Mouse (Mus musculus): ENCODE data around the gene Gcnt7. TPM values are rescaled to one million over a fixed set of nuclear protein-coding genes. Genes with fewer than 3 reads are reported as not detected.

Gcnt7 gene
- 6.1 TPM for polyA plus RNA-seq (2017; shearing (Covaris generic))

DNA sequence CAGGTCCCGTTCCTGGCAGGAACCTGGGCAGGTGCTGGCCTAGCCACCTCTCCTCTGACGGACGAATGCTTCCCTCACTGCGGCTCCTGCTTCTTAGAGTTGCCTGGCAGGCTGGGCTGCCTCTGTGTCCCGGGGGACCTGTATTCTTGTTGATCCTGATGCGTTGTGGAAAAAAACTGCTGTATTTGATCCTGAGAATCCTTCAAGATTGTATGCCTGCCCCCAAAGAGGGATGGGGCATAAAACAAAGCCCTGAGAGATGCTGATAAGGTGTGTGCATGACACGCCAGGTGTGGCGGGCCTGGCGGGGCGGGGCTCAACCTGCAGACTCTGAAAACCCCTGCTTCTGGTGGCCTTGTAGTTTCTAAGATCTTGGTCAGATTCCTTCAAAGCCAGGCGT, at the start of gene Gcnt7:
Gcnt7 (minus strand) TSS at position 101 of the 400 bp plus-strand sequence.

DNA sequence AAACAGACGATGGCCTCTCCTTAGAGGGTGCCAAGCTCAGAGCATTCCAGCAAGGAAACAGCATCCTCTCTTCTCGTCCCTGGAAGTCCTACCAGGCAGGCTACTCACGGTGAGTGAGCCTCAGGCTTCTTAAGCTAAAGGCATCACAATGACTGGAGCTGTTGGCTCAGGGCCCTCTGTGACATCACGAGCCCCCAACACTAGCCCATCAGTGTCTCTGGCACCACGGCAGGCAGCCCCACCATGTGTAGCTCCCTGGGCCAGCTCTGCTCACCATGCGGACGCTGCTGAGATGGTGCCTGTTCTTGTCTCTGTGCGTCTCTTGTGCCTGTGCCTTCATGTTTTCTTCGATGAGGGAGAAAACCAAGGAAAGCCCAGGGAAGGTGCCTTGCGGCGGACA, 13.9 kb upstream of the Gcnt7 start, which contains the start of gene Fam209:
Fam209 (plus strand) TSS at position 203 of the 400 bp plus-strand sequence.

DNA sequence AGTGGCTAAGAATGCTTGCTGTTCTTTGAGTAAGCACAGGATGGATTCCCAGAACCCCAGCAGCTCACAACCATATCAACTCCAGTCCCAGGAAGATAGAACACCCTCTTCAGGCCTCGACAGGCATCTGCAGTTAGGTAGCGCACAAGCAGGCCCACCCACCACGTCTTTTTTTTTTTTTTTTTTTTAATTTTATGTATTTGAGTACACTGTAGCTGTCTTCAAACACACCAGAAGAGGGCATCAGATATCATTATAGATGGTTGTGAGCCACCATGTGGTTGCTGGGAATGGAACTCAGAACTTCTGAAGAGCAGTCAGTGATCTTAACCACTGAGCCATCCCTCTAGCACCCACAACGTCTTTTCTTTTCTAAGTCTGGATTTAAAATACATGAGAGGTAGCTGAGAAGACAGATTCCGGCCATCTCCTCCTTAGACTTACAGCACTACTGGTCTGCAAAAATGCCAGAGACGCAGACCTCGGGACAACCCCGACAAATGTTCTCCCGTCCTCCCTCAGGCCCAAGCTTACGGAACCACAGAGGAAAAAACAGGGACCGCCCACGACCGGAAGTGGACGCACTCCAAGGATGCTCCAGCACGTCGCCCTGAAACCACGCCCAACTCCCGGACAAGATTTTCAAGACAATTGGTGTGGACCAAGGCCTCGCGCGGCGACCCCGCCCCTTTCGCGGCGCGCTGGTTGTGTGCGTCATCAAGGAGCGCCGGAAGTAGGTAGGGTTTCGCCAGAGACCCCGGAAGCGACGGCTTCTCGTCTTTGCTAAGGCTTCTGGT, 18.4 kb downstream of the Gcnt7 start, which contains the start of gene Rtf2:
Rtf2 (plus strand) TSS at position 714 of the 797 bp plus-strand sequence.

Other genes starting within 250 kb of the Gcnt7 start
- not detected for gene Mc3r, start 210.1 kb downstream of the Gcnt7 start, polyA plus RNA-seq (2017; shearing (Covaris generic))
- gene Fam210b, start 113.0 kb downstream of the Gcnt7 start, polyA plus RNA-seq (2017; shearing (Covaris generic)): 19.9 TPM
- gene Aurka, start 88.1 kb downstream of the Gcnt7 start, polyA plus RNA-seq (2017; shearing (Covaris generic)): 8.1 TPM
- gene Cstf1, start 87.9 kb downstream of the Gcnt7 start, polyA plus RNA-seq (2017; shearing (Covaris generic)): 38.7 TPM
- 5.6 TPM for gene Cass4, start 64.8 kb downstream of the Gcnt7 start, polyA plus RNA-seq (2017; shearing (Covaris generic))
- gene Rtf2, start 18.0 kb downstream of the Gcnt7 start, polyA plus RNA-seq (2017; shearing (Covaris generic)): 154 TPM
- gene Fam209, start 13.9 kb upstream of the Gcnt7 start, polyA plus RNA-seq (2017; shearing (Covaris generic)): 0.82 TPM
- not detected for gene Tfap2c, start 91.0 kb upstream of the Gcnt7 start, polyA plus RNA-seq (2017; shearing (Covaris generic))